Mouse (Mus musculus) erythroblast, adult 5-6 weeks (primary cell): Measurements from ENCODE around the gene Scgb1b17. TPM values are rescaled to one million over a fixed set of nuclear protein-coding genes. Genes with fewer than 3 reads are reported as not detected.
"Not testable (repeated sequence)": the region's sequence is repeated elsewhere in the genome, so short reads cannot be mapped to it uniquely, and the experiment has no call there.

Experiments
- ATAC-seq: replicated peaks from 2 replicates; pipeline ENCODE4 v1.8.0; 2016; ENCODE audit warnings: moderate number of reproducible peaks, mild to moderate bottlenecking, moderate TSS enrichment, inconsistent platforms; ENCODE audit not compliant: poor library complexity, low FRiP score, severe bottlenecking
- total RNA-seq, 2 experiments: library from RNA; stranded (forward) in 1 of 2; stranded (reverse) in 1 of 2; fragments of 150-400 nt in 1 of 2; fragments of 200-764, 138-1000 nt in 1 of 2; gene quantifications; 2 replicates each; pipeline versions ENCODE4 v1.2.3 to v1.2.4; 2015 to 2017; ENCODE audit warnings: low replicate concordance in 2 of 2

Gene Scgb1b17
- not detected in 2 replicates for total RNA-seq (2015; ENCODE audit: low replicate concordance)
- total RNA-seq (2017; ENCODE audit: low replicate concordance) = not detected in 2 replicates

GRCm38 (mm10) chr7:33063149-33063548 lies at the start of gene Scgb1b17:
Scgb1b17 (plus strand) TSS chr7:33063449.
- ATAC-seq = not testable (repeated sequence)

- not testable (repeated sequence) for ATAC-seq
Observed at GRCm38 (mm10) chr7:33056461-33056860, 6.8 kb upstream of the Scgb1b17 start, which contains the start of gene Scgb2b17. Scgb2b17 (minus strand) TSS chr7:33056561.

Other genes starting within 250 kb of the Scgb1b17 start
- gene Scgb2b15, start 233.8 kb upstream of the Scgb1b17 start, total RNA-seq (2015; ENCODE audit: low replicate concordance) = not detected in 2 replicates
- gene Scgb2b15, start 233.8 kb upstream of the Scgb1b17 start, total RNA-seq (2017; ENCODE audit: low replicate concordance) = not detected in 2 replicates
- not detected in 2 replicates for gene Scgb1b15, start 226.9 kb upstream of the Scgb1b17 start, total RNA-seq (2015; ENCODE audit: low replicate concordance)
- gene Scgb1b15, start 226.9 kb upstream of the Scgb1b17 start, total RNA-seq (2017; ENCODE audit: low replicate concordance) = not detected in 2 replicates
- not detected in 2 replicates for gene Scgb2b17, start 6.9 kb upstream of the Scgb1b17 start, total RNA-seq (2015; ENCODE audit: low replicate concordance)
- not detected in 2 replicates for gene Scgb2b17, start 6.9 kb upstream of the Scgb1b17 start, total RNA-seq (2017; ENCODE audit: low replicate concordance)
- gene Scgb2b18, start 110.4 kb downstream of the Scgb1b17 start, total RNA-seq (2015; ENCODE audit: low replicate concordance) = not detected in 2 replicates
- not detected in 2 replicates for gene Scgb2b18, start 110.4 kb downstream of the Scgb1b17 start, total RNA-seq (2017; ENCODE audit: low replicate concordance)
- gene Scgb1b18, start 122.1 kb downstream of the Scgb1b17 start, total RNA-seq (2015; ENCODE audit: low replicate concordance) = not detected in 2 replicates
- gene Scgb1b18, start 122.1 kb downstream of the Scgb1b17 start, total RNA-seq (2017; ENCODE audit: low replicate concordance) = not detected in 2 replicates
- not detected in 2 replicates for gene Scgb2b19, start 216.9 kb downstream of the Scgb1b17 start, total RNA-seq (2015; ENCODE audit: low replicate concordance)
- not detected in 2 replicates for gene Scgb2b19, start 216.9 kb downstream of the Scgb1b17 start, total RNA-seq (2017; ENCODE audit: low replicate concordance)
- not detected in 2 replicates for gene Scgb1b19, start 223.8 kb downstream of the Scgb1b17 start, total RNA-seq (2015; ENCODE audit: low replicate concordance)
- gene Scgb1b19, start 223.8 kb downstream of the Scgb1b17 start, total RNA-seq (2017; ENCODE audit: low replicate concordance) = not detected in 2 replicates